Mouse (Mus musculus) adrenal gland, adult 8-10 months (tissue): ENCODE data around the gene Rnf113a1. TPM values are rescaled to one million over a fixed set of nuclear protein-coding genes. Genes with fewer than 3 reads are reported as not detected.
"Not testable (repeated sequence)": the region's sequence is repeated elsewhere in the genome, so short reads cannot be mapped to it uniquely, and the experiment has no call there.

Experiments
- DNase-seq: peaks from one replicate; pipeline ENCODE4 v3.0.0; 2022
- total RNA-seq, 4 experiments: library from RNA; stranded (reverse); gene quantifications; 2 replicates each; pipeline ENCODE4 v1.2.4; 2022

Gene Rnf113a1
- 1 to 10 TPM; 4.6 to 5.5 (median 5.3) TPM for total RNA-seq

DNA sequence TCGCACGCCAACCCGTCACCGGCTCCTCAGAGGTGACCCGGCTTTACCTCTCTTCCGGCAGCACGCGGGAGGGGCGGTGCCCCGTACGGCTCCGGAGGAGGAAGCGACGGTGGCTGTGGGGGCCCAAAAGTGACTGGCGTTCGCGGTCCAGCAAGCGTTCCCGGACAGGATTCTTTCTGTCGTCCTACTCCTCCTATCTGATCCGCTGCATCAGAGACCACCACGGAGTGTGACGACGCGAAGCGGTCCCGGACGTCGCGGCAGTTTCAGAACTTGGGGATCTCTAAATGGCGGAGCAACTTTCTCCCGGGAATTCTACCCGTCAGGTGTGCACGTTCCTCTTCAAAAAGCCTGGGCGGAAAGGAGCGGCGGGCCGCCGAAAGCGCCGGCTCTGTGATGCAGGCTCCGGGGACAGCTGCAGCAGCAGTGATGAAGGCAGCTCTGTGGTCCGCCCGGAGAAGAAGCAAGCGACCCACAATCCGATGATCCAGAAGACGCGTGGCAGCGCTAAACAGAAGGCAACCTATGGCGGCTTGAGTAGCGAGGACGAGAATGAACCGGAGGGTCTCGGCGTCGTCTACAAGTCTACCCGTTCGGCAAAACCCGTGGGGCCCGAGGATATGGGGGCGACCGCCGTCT lies at the start of gene Rnf113a1, which contains the start of gene Ndufa1:
Rnf113a1 (plus strand) TSS at position 141 of the 639 bp plus-strand sequence.
Ndufa1 (minus strand) TSS at position 59 of the 639 bp plus-strand sequence.
- peak; percentile 75 for DNase-seq

DNA sequence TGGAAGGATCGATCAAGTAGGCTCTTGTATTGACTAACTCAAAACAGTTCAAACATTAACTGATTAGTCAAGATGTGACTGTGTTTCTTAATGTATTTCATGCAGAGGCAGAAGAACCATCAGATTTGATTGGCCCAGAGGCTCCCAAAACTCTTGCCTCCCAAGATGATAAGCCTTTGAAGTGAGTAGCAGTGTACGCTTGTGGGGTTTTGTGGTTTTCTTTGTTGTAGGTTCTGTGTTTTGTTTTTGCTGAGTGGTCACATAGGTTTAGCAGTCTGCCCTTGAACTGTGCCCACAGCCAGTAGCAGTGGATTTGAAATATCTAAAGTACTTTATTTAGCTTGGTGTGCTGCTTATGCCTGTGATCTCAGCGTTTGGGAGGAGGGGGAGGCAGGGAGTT lies 49.3 kb upstream of the Rnf113a1 start:
- no peak for DNase-seq

GRCm38 (mm10) chrX:37144498-37144897 lies 46.5 kb upstream of the Rnf113a1 start:
- not testable (repeated sequence) for DNase-seq

GRCm38 (mm10) chrX:37144954-37145353 lies 46.1 kb upstream of the Rnf113a1 start:
- no peak for DNase-seq

- DNase-seq: no peak
These were observed 33.2 kb upstream of the Rnf113a1 start for GRCm38 (mm10) chrX:37157839-37158238.

- no peak for DNase-seq
These were observed 29.9 kb upstream of the Rnf113a1 start for GRCm38 (mm10) chrX:37161169-37161568.

DNA sequence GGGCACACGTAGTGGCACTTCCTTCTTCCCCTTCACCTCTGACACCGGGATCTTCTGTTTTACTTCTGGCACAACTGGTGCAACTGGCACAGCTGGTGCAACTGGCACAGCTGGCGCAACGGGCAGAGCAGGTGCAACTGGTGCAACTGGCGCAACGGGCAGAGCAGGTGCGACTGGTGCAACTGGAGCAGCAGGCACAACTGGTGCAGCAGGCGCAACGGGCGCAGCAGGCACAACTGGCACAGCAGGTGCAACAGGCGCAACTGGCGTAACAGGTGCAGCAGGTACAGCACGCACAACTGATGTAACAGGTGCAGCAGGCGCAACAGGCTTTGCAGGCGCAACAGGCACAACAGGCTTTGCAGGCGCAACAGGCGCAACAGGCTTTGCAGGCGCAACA lies 27.9 kb upstream of the Rnf113a1 start:
- DNase-seq: no peak

GRCm38 (mm10) chrX:37167085-37167484 lies 24.0 kb upstream of the Rnf113a1 start:
- DNase-seq: no peak

DNA sequence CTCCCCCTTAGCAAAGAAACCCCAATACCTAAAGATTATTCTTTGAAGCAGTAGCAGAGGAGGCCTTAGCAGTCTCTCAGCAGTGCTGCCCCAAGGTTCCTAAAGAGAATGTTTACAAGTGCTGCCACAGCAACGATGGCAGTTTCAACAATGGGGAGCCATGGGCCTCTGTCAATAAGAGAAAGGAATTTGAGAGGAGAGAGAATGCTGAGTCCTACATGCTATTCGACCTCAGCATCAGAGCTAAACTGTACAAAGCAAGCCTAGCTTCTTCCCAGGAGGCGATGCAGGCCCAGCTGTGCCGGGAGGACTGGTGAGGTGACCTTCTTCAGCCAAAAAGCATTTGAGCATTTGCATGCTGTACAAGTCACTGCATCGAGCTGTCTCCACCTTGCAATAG lies 22.3 kb upstream of the Rnf113a1 start, which contains the start of gene Akap14:
Akap14 (minus strand) TSS at position 101 of the 400 bp plus-strand sequence.
- DNase-seq: no peak

GRCm38 (mm10) chrX:37184401-37184800 lies 6.6 kb upstream of the Rnf113a1 start:
- not testable (repeated sequence) for DNase-seq

DNA sequence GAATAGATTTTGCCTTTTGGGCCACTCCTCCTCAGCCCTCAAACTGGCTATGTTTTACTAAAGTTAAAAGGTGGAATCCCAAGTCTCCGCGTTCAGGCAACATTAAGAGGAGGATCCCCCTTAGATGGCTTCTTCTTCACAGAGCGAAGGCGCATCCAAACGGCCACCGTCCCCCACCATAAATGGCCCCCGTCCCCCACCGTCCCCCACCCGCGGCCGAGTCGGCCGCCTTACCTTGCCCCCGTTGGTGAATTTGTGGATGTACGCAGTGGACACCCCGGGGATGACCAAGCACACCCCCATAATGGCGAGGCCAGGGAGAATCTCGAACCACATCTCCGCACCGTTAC lies 315 bp upstream of the Rnf113a1 start:
- DNase-seq: no peak

DNA sequence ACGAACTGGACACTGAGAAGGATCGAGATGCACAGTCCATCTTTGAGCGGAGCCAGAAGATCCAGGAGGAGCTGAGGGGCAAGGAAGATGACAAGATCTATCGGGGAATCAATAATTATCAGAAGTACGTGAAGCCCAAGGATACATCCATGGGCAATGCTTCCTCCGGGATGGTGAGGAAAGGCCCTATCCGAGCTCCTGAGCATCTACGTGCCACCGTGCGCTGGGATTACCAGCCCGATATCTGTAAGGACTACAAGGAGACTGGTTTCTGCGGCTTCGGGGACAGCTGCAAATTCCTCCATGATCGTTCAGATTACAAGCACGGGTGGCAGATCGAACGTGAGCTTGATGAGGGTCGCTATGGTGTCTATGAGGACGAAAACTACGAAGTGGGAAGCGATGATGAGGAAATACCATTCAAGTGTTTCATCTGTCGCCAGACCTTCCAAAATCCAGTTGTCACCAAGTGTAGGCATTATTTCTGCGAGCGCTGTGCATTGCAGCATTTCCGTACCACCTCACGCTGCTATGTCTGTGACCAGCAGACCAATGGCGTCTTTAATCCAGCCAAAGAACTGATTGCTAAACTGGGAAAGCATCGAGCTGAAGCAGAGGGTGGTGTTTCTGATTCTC lies 817 bp downstream of the Rnf113a1 start:
- DNase-seq: no peak

DNA sequence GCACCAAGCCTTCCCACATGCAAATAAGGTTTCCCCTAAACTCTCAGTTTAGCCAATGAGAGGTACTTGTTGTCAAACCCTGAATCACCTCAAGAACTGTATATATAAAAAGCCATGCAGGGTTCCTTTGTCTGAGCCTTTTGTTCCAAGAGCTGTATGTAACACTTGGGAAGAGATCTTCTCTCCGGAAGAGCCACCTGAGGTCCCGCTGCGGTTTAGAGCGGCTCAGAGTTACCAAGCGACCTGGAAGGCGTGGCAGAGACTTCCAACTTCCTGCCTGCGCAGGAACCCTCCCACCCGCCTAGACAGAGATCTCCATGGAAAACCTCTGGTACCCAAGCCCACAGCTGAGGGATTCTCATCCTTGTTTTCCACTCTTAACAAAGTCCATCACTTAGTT lies 7.6 kb downstream of the Rnf113a1 start:
- DNase-seq: no peak

GRCm38 (mm10) chrX:37210941-37211340 lies 19.9 kb downstream of the Rnf113a1 start, which contains the start of gene Gm9:
Gene Gm9, minus strand, starts transcription at chrX:37211041.
- DNase-seq: no peak

- DNase-seq: not testable (repeated sequence)
These were observed 31.1 kb downstream of the Rnf113a1 start, which contains the start of gene Rhox1 for GRCm38 (mm10) chrX:37222158-37222557. Gene Rhox1, minus strand, starts transcription at chrX:37222258.

Other genes with a start within 250 kb of the Rnf113a1 start
- 10 to 100 TPM; 21.4 to 45.9 (median 31.0) TPM for gene Sept6, start 199.5 kb upstream of the Rnf113a1 start, total RNA-seq
- 1 to 10 TPM in 2 of 4 experiments, under 1 TPM in 2; 0.63 to 5.0 (median 1.9) TPM for gene Sowahd, start 142.4 kb upstream of the Rnf113a1 start, total RNA-seq
- 100 to 1,000 TPM; 509 to 573 (median 523) TPM for gene Rpl39, start 105.8 kb upstream of the Rnf113a1 start, total RNA-seq
- 10 to 100 TPM; 14.7 to 27.6 (median 19.3) TPM for gene Upf3b, start 80.9 kb upstream of the Rnf113a1 start, total RNA-seq
- 10 to 100 TPM; 13.3 to 19.1 (median 18.7) TPM for gene Nkap, start 64.5 kb upstream of the Rnf113a1 start, total RNA-seq
- gene Akap14, start 22.4 kb upstream of the Rnf113a1 start, total RNA-seq: not detected
- gene Ndufa1, start 82 bp upstream of the Rnf113a1 start, total RNA-seq: 100 to 1,000 TPM; 250 to 390 (median 291) TPM
- not detected for gene Gm9, start 19.8 kb downstream of the Rnf113a1 start, total RNA-seq
- gene Rhox1, start 31.0 kb downstream of the Rnf113a1 start, total RNA-seq: not detected
- not detected for gene Rhox2a, start 53.7 kb downstream of the Rnf113a1 start, total RNA-seq
- not detected for gene Rhox3a, start 58.7 kb downstream of the Rnf113a1 start, total RNA-seq
- gene Rhox4a, start 74.1 kb downstream of the Rnf113a1 start, total RNA-seq: not detected
- not detected for gene Rhox3a2, start 188.8 kb downstream of the Rnf113a1 start, total RNA-seq
- not detected for gene Rhox4a2, start 199.6 kb downstream of the Rnf113a1 start, total RNA-seq
- not detected for gene Rhox2b, start 220.8 kb downstream of the Rnf113a1 start, total RNA-seq
- not detected for gene Rhox4b, start 241.2 kb downstream of the Rnf113a1 start, total RNA-seq